Mouse (Mus musculus): ENCODE results near the gene Stra8. TPM values are rescaled to one million over a fixed set of nuclear protein-coding genes. Genes with fewer than 3 reads are reported as not detected.

Gene Stra8
- polyA plus RNA-seq, 1 experiment, result not detected

DNA sequence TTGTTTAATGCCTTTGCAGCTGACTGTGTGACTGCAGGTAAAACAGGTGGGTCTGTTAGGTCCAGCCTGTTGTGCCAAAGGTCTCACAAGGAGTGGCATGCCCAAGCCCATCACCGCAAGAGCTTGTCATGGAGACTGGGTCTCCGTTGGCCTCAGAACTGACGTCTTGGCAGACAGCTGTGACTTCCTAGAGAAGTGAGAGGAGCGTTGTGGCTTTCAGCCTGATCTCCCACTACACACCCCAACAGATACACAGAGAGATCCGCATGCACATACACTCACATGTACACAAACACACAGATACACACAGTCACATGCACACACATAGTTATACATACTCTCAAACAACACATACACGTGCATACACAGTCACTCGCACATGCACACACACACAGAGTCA, 31.6 kb downstream of the Stra8 start:
- no peaks in the 10 kb centered on the region for H3K4me1 ChIP-seq (ENCODE audit: control insufficient read depth, insufficient read depth, low read length)
- whole genome bisulfite sequencing, result 79% methylated on average over 7 of the region's 7 CpGs

DNA sequence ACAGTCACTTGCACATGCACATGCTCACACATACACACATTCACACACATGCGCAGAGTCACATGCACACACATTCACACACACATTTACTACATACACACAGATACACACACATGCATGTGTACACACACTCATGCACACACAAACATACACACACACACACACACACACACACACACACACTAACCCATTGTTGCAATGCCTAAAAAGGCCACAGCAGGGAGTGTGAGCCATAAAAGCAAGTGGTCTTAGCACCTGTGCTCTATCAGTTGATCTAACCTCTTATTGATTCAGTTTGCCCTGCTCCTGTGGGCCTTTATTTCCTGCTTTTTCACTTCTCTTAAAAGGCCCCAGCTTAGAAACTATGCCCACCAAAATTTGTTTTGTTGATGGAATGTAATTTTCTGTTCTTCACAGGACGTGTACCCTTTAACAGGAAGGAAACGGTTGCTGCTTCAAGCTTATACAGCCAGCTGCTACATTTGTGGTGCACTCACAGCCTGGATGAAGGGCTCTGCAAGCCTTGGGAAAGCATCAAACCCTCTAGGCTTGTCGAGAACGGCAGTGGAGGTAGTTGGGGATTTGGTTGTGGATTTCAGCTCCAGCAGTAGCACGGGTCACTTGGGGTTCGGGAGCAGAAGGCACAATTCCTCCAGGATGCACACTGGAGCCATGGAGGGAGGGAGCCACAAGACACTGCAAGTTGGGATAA, 32.1 kb downstream of the Stra8 start:
- Histone ChIP-seq H3K4me3 (replicated peaks; ENCODE audit: extremely low read depth, low read depth, low read length) (no peak overlapping the region), H3K4me1 (ENCODE audit: control insufficient read depth, insufficient read depth, low read length) (no peaks in the 10 kb centered on the region)
- 48% methylated on average over 7 of the region's 7 CpGs for WGBS
- TF ChIP-seq POLR2A (IDR thresholded peaks at IDR 0.05; ENCODE audit: borderline replicate concordance, extremely low read depth, low read depth, low read length) (no peak), CTCF (IDR thresholded peaks at IDR 0.05; ENCODE audit: insufficient read depth, low read length) (no peak)
- no peak for DNase-seq

More for the DNA sequence above, 31.6 kb downstream of the Stra8 start:
- TF ChIP-seq CTCF (IDR thresholded peaks at IDR 0.05; ENCODE audit: insufficient read depth, low read length), result no peak
- no peak for TF ChIP-seq POLR2A (IDR thresholded peaks at IDR 0.05; ENCODE audit: borderline replicate concordance, extremely low read depth, low read depth, low read length)
- DNase-seq, result no peak
- H3K4me3 ChIP-seq (replicated peaks; ENCODE audit: extremely low read depth, low read depth, low read length), result no peak overlapping the region

DNA sequence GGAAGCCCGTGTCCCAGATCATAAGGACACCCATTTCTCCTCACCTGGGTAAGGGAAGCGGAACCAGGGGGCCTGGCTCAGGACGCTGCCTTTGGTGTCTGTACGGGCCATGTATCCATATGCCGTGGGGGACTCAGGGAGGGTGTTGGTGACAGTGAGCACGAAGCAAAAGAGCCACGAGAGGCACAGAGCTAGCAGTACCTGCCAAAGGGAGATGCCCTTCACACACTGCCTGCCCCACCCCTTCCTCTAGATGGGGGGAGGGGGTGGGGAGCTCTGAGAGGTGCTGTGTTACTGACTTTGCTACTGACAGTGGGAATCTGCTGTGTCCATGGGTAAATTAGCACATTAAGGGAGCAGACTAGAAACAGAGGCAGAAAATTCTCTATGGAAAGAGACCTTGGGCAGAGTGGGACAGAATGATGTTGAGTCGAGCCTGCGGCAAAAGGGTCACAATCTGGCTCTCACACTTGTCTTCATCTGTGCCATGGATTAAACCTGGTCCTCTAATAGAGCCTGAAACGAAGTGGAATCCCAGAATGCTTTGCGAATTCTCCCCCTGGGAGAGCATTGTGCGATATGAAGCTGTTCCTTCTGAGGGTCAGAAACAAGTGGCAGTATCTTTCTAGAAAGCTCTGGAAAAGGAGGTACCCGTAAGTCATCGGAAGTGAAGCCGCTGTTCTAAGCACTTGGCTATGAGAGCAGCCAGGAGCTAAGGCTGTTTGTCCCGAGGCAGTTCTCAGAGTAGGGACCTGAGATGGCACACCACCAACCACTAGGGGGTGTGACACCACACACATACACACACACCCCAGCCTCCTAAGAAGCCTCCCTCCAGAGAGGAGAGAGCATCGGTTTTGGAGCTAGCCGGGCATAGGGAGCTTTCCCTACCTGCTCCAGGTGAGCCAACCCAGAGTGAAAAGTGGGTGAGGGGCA, 35.2 kb downstream of the Stra8 start:
- TF ChIP-seq POLR2A (IDR thresholded peaks at IDR 0.05; ENCODE audit: borderline replicate concordance, extremely low read depth, low read depth, low read length) (no peak), CTCF (IDR thresholded peaks at IDR 0.05; ENCODE audit: insufficient read depth, low read length) (peak; percentile 69)
- 42% methylated on average over 18 of the region's 18 CpGs for WGBS
- Histone ChIP-seq H3K4me1 (ENCODE audit: control insufficient read depth, insufficient read depth, low read length) (no peaks in the 10 kb centered on the region), H3K4me3 (replicated peaks; ENCODE audit: extremely low read depth, low read depth, low read length) (no peak overlapping the region)
- peak; percentile 12 for DNase-seq

DNA sequence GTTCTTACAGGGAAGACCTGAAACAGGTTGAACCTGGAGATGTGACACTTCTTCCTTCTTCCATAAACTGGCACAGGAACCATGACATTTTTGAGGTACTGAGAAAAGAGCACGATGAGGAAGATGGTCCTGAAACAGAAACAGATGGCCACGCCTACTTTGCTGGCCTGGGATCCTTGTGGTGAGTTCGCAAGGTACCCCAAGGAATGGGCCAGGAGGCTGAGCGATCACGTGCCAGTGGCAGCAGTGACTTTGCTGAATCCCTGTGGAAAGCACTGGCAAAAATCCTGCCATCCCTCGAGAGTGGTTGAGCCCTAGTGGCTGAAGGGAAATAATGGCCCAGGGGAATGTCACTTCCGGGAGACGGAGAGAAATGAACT, 35.9 kb downstream of the Stra8 start:
- Histone ChIP-seq H3K4me1 (ENCODE audit: control insufficient read depth, insufficient read depth, low read length) (no peaks in the 10 kb centered on the region), H3K4me3 (replicated peaks; ENCODE audit: extremely low read depth, low read depth, low read length) (no peak overlapping the region)
- 31% methylated on average over 8 of the region's 8 CpGs for WGBS
- no peak for DNase-seq
- TF ChIP-seq POLR2A (IDR thresholded peaks at IDR 0.05; ENCODE audit: borderline replicate concordance, extremely low read depth, low read depth, low read length), result no peak
- no peak for TF ChIP-seq CTCF (IDR thresholded peaks at IDR 0.05; ENCODE audit: insufficient read depth, low read length)

DNA sequence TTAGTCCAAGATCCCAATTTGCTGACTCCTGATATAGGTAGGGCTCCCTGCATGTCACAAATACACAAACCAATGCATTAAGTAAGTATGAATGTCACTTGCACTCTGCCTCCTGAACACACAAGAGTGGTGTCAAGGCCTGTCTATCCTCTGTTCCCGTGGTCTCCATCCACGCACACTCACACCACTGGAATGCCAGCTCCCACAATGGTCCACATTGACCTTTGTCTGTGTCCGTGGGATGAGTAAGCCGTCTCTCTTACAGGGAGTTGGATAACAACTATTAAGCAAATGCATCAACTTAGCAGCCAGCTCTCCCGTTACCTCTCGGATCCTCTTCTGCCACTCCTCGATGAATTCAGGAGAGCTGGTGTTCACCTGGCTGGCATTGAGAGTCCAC, 39.2 kb downstream of the Stra8 start:
- Histone ChIP-seq H3K4me1 (ENCODE audit: control insufficient read depth, insufficient read depth, low read length) (no peaks in the 10 kb centered on the region), H3K4me3 (replicated peaks; ENCODE audit: extremely low read depth, low read depth, low read length) (no peak overlapping the region)
- TF ChIP-seq CTCF (IDR thresholded peaks at IDR 0.05; ENCODE audit: insufficient read depth, low read length) (no peak), POLR2A (IDR thresholded peaks at IDR 0.05; ENCODE audit: borderline replicate concordance, extremely low read depth, low read depth, low read length) (no peak)
- DNase-seq, result no peak
- 88% methylated on average over 7 of the region's 7 CpGs for WGBS

GRCm38 (mm10) chr6:34964550-34964949, 44.6 kb downstream of the Stra8 start:
- H3K4me1 ChIP-seq (ENCODE audit: control insufficient read depth, insufficient read depth, low read length), result no peaks in the 10 kb centered on the region
- 70% methylated on average over 2 of the region's 2 CpGs for WGBS
- no peak overlapping the region for H3K4me3 ChIP-seq (replicated peaks; ENCODE audit: extremely low read depth, low read depth, low read length)
- no peak for DNase-seq
- TF ChIP-seq POLR2A (IDR thresholded peaks at IDR 0.05; ENCODE audit: borderline replicate concordance, extremely low read depth, low read depth, low read length) (no peak), CTCF (IDR thresholded peaks at IDR 0.05; ENCODE audit: insufficient read depth, low read length) (no peak)

- Histone ChIP-seq H3K4me1 (ENCODE audit: control insufficient read depth, insufficient read depth, low read length) (no peaks in the 10 kb centered on the region), H3K4me3 (replicated peaks; ENCODE audit: extremely low read depth, low read depth, low read length) (no peak overlapping the region)
- 57% methylated on average over 6 of the region's 6 CpGs for WGBS
- TF ChIP-seq CTCF (IDR thresholded peaks at IDR 0.05; ENCODE audit: insufficient read depth, low read length), result no peak
- TF ChIP-seq POLR2A (IDR thresholded peaks at IDR 0.05; ENCODE audit: borderline replicate concordance, extremely low read depth, low read depth, low read length), result no peak
- no peak for DNase-seq
Measured at GRCm38 (mm10) chr6:34965819-34966539, 46.0 kb downstream of the Stra8 start.

- DNase-seq, result no peak
- WGBS, result 69% methylated on average over 3 of the region's 3 CpGs
- Histone ChIP-seq H3K4me3 (replicated peaks; ENCODE audit: extremely low read depth, low read depth, low read length) (no peak overlapping the region), H3K4me1 (ENCODE audit: control insufficient read depth, insufficient read depth, low read length) (no peaks in the 10 kb centered on the region)
- TF ChIP-seq CTCF (IDR thresholded peaks at IDR 0.05; ENCODE audit: insufficient read depth, low read length) (no peak), POLR2A (IDR thresholded peaks at IDR 0.05; ENCODE audit: borderline replicate concordance, extremely low read depth, low read depth, low read length) (no peak)
Measured at GRCm38 (mm10) chr6:34971181-34971580, 51.2 kb downstream of the Stra8 start.

DNA sequence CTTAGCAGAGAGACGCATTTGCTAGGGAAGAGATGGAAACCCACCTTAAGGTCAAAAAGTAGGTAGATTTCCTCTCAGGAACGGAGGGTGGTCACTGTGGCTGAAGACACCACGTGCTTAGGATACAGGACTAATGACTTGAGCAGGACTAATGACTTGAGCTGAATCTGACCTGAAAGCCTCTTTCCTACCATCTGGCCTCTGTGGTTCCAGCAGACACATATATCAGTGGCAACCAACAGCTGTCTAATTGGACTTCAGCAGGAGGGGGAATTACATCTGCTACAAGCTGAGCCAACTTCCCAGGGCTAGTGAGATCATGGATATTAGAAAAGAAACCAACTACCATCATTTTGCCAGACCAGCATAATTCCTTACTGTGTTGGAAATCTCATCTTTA, 59.3 kb downstream of the Stra8 start:
- H3K4me3 ChIP-seq (replicated peaks; ENCODE audit: extremely low read depth, low read depth, low read length), result no peak overlapping the region
- WGBS, result 83% methylated on average over 3 of the region's 3 CpGs
- DNase-seq, result no peak
- no peaks in the 10 kb centered on the region for H3K4me1 ChIP-seq (ENCODE audit: control insufficient read depth, insufficient read depth, low read length)
- TF ChIP-seq POLR2A (IDR thresholded peaks at IDR 0.05; ENCODE audit: borderline replicate concordance, extremely low read depth, low read depth, low read length) (no peak), CTCF (IDR thresholded peaks at IDR 0.05; ENCODE audit: insufficient read depth, low read length) (no peak)
